Mouse (Mus musculus) retina, postnatal 1 day (tissue): Measurements from ENCODE around the gene Ruvbl2.
A peak's percentile ranks its signal among the peaks of the same experiment; 100 is the strongest.
"Not testable (repeated sequence)": the region's sequence is repeated elsewhere in the genome, so short reads cannot be mapped to it uniquely, and the experiment has no call there.

Experiments
- DNase-seq: peaks from one replicate; pipeline ENCODE4 v3.0.0-alpha.2; 2012

Gene Ruvbl2

GRCm38 (mm10) chr7:45396337-45396775 lies 41.5 kb downstream of the Ruvbl2 start:
- not testable (repeated sequence) for DNase-seq

- peak; percentile 100 for DNase-seq
Observed at GRCm38 (mm10) chr7:45395578-45396336, 42.1 kb downstream of the Ruvbl2 start, which contains the start of gene Snrnp70. TSS of gene Snrnp70 (minus strand) at chr7:45395742.

DNA sequence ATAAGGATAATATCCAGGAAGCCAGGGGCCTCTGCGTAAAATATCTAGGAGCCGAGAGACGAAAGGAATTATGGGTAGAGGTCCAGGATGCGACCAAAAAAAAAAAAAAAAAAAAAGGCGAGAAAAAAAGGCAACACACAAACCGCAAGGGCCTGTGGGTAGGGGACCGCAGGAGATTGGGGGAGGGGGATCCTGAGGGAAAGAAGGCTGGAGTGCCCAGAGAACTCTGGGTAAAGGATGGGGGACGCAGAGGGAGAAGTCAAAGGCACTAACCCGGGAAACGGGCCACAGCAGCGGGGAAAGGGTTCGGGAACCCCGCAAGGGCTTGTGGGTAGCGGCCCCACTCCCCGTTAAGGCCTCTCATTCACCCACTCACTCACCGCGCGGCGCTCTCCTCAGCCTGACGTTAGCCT lies 42.8 kb downstream of the Ruvbl2 start:
- DNase-seq: no peak

- no peak for DNase-seq
Observed at GRCm38 (mm10) chr7:45386077-45386476, 51.8 kb downstream of the Ruvbl2 start.

GRCm38 (mm10) chr7:45376057-45376456 lies 61.8 kb downstream of the Ruvbl2 start:
- DNase-seq: no peak

GRCm38 (mm10) chr7:45374620-45375019 lies 63.3 kb downstream of the Ruvbl2 start:
- no peak for DNase-seq

GRCm38 (mm10) chr7:45372371-45372770 lies 65.5 kb downstream of the Ruvbl2 start:
- DNase-seq: no peak
